Mouse (Mus musculus): ENCODE measurements around the gene Tenm4.

GRCm38 (mm10) chr7:96470821-96471220, 299.8 kb downstream of the Tenm4 start:
- TF ChIP-seq MAFK (IDR thresholded peaks at IDR 0.05; ENCODE audit: insufficient replicate concordance, low read length) (no peak), CTCF (conservative IDR thresholded peaks at IDR 0.05 in 1 of 2, IDR thresholded peaks at IDR 0.05 in 1 of 2; ENCODE audit: low read depth in 2 of 2, low read length in 2 of 2) (no peak), ZC3H11A (IDR thresholded peaks at IDR 0.05; ENCODE audit: low read depth, low read length) (no peak), UBTF (IDR thresholded peaks at IDR 0.05; ENCODE audit: low read depth, low read length) (no peak), ZMIZ1 (IDR thresholded peaks at IDR 0.05; ENCODE audit: low read depth, low read length) (no peak), EP300 (IDR thresholded peaks at IDR 0.05; ENCODE audit: low read length) (no peak), JUND (conservative IDR thresholded peaks at IDR 0.05; ENCODE audit: low read depth, low read length) (no peak)

Data from CH12.LX (cell line).